Mouse (Mus musculus): Measurements from ENCODE around the gene Gm28372.

- TF ChIP-seq POLR2A (IDR thresholded peaks at IDR 0.05; ENCODE audit: low read depth, low read length) (no peak), CTCF (IDR thresholded peaks at IDR 0.05; ENCODE audit: extremely low read depth, insufficient read depth, insufficient read length, insufficient replicate concordance) (peak; percentile 50; the same call in 1 of the 2 replicates)
Observed at GRCm38 (mm10) chr2:130433152-130433551, 28.1 kb downstream of the Gm28372 start.
